Mouse (Mus musculus) MEL (cell line): ENCODE data around the gene Prr19. TPM values are rescaled to one million over a fixed set of nuclear protein-coding genes. Genes with fewer than 3 reads are reported as not detected.

ENCODE experiments used
- DNase-seq: peaks from one replicate; pipeline ENCODE4 v3.0.0; 2011; ENCODE audit warnings: low read depth, low spot score
- H3K27ac ChIP-seq: 2 replicates; pipeline ENCODE4 v1.5.1; 2012; ENCODE audit warnings: low read depth, mild to moderate bottlenecking, control low read depth, low read length, moderate library complexity; ENCODE audit not compliant: control insufficient read depth
- H3K27me3 ChIP-seq, 2 experiments: fragments of 150-350 bp in 1 of 2; sonication (generic) in 1 of 2; 2 replicates each; pipeline ENCODE4 v1.6.1; 2012; ENCODE audit warnings: low read length in 2 of 2, mild to moderate bottlenecking in 2 of 2, improper control_type of control experiment in 1 of 2, moderate library complexity in 1 of 2; ENCODE audit not compliant: insufficient read depth in 2 of 2, control insufficient read depth in 1 of 2
- H3K36me3 ChIP-seq, 2 experiments: 2 replicates each; pipeline ENCODE4 v1.6.1; 2012 to 2014; ENCODE audit warnings: low read length in 2 of 2, improper control_type of control experiment in 1 of 2, inconsistent platforms in 1 of 2, mild to moderate bottlenecking in 1 of 2; ENCODE audit not compliant: insufficient read depth in 2 of 2, control insufficient read depth in 1 of 2
- H3K4me1 ChIP-seq, 2 experiments: fragments of 150-350 bp in 1 of 2; sonication (generic) in 1 of 2; 2 replicates each; pipeline ENCODE4 v1.6.1; 2012; ENCODE audit warnings: low read length in 2 of 2, improper control_type of control experiment in 1 of 2, mild to moderate bottlenecking in 1 of 2; ENCODE audit not compliant: insufficient read depth in 2 of 2, control insufficient read depth in 1 of 2
- H3K4me3 ChIP-seq, 2 experiments: fragments of 150-350 bp in 1 of 2; sonication (generic) in 1 of 2; 2 replicates each; pipeline ENCODE4 v1.5.1; 2012; ENCODE audit warnings: low read depth in 2 of 2, low read length in 2 of 2, mild to moderate bottlenecking in 2 of 2, moderate library complexity in 2 of 2, control low read depth in 1 of 2, improper control_type of control experiment in 1 of 2; ENCODE audit not compliant: control insufficient read depth in 1 of 2, insufficient read depth in 1 of 2
- H3K79me2 ChIP-seq: 2 replicates; pipeline ENCODE4 v1.6.1; 2012; ENCODE audit warnings: mild to moderate bottlenecking, low read length, moderate library complexity; ENCODE audit not compliant: control insufficient read depth, poor library complexity, insufficient read depth
- H3K9ac ChIP-seq: 2 replicates; pipeline ENCODE4 v1.6.1; 2012; ENCODE audit warnings: low read depth, mild to moderate bottlenecking, control low read depth, low read length, moderate library complexity; ENCODE audit not compliant: control insufficient read depth, poor library complexity, severe bottlenecking
- H3K9me3 ChIP-seq: fragments of 150-350 bp; sonication (generic); replicated peaks from 2 replicates; pipeline ENCODE4 v1.6.1; 2012; ENCODE audit warnings: mild to moderate bottlenecking, low read length, improper control_type of control experiment, moderate library complexity; ENCODE audit not compliant: insufficient read depth
- CHD2 ChIP-seq: IDR thresholded peaks from 2 replicates; pipeline ENCODE4 v1.6.1; 2011; ENCODE audit warnings: low read length, improper control_type of control experiment
- CTCF ChIP-seq, 3 experiments: IDR thresholded peaks in 2 of 3; conservative IDR thresholded peaks in 1 of 3; 2 replicates each; pipeline ENCODE4 v1.5.1; 2011 to 2012; ENCODE audit warnings: low read length in 3 of 3, low read depth in 2 of 3, mild to moderate bottlenecking in 2 of 3, improper control_type of control experiment in 1 of 3, inconsistent platforms in 1 of 3, mixed read lengths in 1 of 3, moderate library complexity in 1 of 3; ENCODE audit not compliant: control insufficient read depth in 1 of 3, insufficient read depth in 1 of 3, poor library complexity in 1 of 3, severe bottlenecking in 1 of 3
- E2F4 ChIP-seq: IDR thresholded peaks from 2 replicates; pipeline ENCODE4 v1.6.1; 2011; ENCODE audit warnings: low read depth, low read length, improper control_type of control experiment, borderline replicate concordance
- EP300 ChIP-seq, 2 experiments: IDR thresholded peaks; 2 replicates each; pipeline ENCODE4 v1.6.1; 2011; ENCODE audit warnings: improper control_type of control experiment in 2 of 2, low read length in 2 of 2, low read depth in 1 of 2, mild to moderate bottlenecking in 1 of 2
- ETS1 ChIP-seq: IDR thresholded peaks from 2 replicates; pipeline ENCODE4 v1.6.1; 2012; ENCODE audit warnings: low read depth, mild to moderate bottlenecking, inconsistent platforms, low read length, improper control_type of control experiment, moderate library complexity
- GABPA ChIP-seq: IDR thresholded peaks from 2 replicates; pipeline ENCODE4 v1.6.1; 2012; ENCODE audit warnings: low read depth, mild to moderate bottlenecking, inconsistent platforms, low read length, improper control_type of control experiment, moderate library complexity
- GATA1 ChIP-seq: IDR thresholded peaks from 2 replicates; pipeline ENCODE4 v1.6.1; 2011; ENCODE audit warnings: low read depth, low read length, improper control_type of control experiment
- HCFC1 ChIP-seq: IDR thresholded peaks from 2 replicates; pipeline ENCODE4 v1.6.1; 2012; ENCODE audit warnings: low read depth, mild to moderate bottlenecking, inconsistent platforms, low read length, improper control_type of control experiment, moderate library complexity
- MAFK ChIP-seq: IDR thresholded peaks from 2 replicates; pipeline ENCODE4 v1.6.1; 2011; ENCODE audit warnings: low read depth, mild to moderate bottlenecking, low read length, improper control_type of control experiment, borderline replicate concordance
- MXI1 ChIP-seq: IDR thresholded peaks from 2 replicates; pipeline ENCODE4 v1.6.1; 2011; ENCODE audit warnings: mild to moderate bottlenecking, low read depth, low read length, improper control_type of control experiment
- MYB ChIP-seq: IDR thresholded peaks from 2 replicates; pipeline ENCODE4 v1.6.1; 2011; ENCODE audit warnings: mild to moderate bottlenecking, low read depth, low read length, improper control_type of control experiment
- NELFE ChIP-seq: IDR thresholded peaks from 2 replicates; pipeline ENCODE4 v1.6.1; 2011; ENCODE audit warnings: low read depth, low read length, improper control_type of control experiment
- POLR2AphosphoS5 ChIP-seq: IDR thresholded peaks from 2 replicates; pipeline ENCODE4 v1.6.1; 2012; ENCODE audit warnings: low read depth, borderline replicate concordance, mild to moderate bottlenecking, inconsistent platforms, low read length, moderate library complexity, mixed read lengths
- RCOR1 ChIP-seq: IDR thresholded peaks from 2 replicates; pipeline ENCODE4 v1.6.1; 2012; ENCODE audit warnings: low read depth, mild to moderate bottlenecking, inconsistent platforms, low read length, improper control_type of control experiment
- SIN3A ChIP-seq: IDR thresholded peaks from 2 replicates; pipeline ENCODE4 v1.6.1; 2012; ENCODE audit warnings: low read length, improper control_type of control experiment, inconsistent platforms
- SMC3 ChIP-seq: IDR thresholded peaks from 2 replicates; pipeline ENCODE4 v1.6.1; 2011; ENCODE audit warnings: low read depth, low read length, improper control_type of control experiment
- TBP ChIP-seq: IDR thresholded peaks from 2 replicates; pipeline ENCODE4 v1.8.0; 2011; ENCODE audit warnings: low read depth, low read length, improper control_type of control experiment
- UBTF ChIP-seq: IDR thresholded peaks from 2 replicates; pipeline ENCODE4 v1.6.1; 2012; ENCODE audit warnings: low read depth, mild to moderate bottlenecking, inconsistent platforms, low read length, improper control_type of control experiment, moderate library complexity, borderline replicate concordance; ENCODE audit not compliant: insufficient read depth
- USF2 ChIP-seq, 2 experiments: IDR thresholded peaks; 2 replicates each; pipeline ENCODE4 v1.6.1; 2011 to 2012; ENCODE audit warnings: improper control_type of control experiment in 2 of 2, low read length in 2 of 2, borderline replicate concordance in 1 of 2, inconsistent platforms in 1 of 2, low read depth in 1 of 2, mild to moderate bottlenecking in 1 of 2; ENCODE audit not compliant: insufficient read depth in 1 of 2
- ZKSCAN1 ChIP-seq: IDR thresholded peaks from 2 replicates; pipeline ENCODE4 v1.6.1; 2012; ENCODE audit warnings: low read depth, mild to moderate bottlenecking, inconsistent platforms, low read length, improper control_type of control experiment, moderate library complexity
- ZMIZ1 ChIP-seq: IDR thresholded peaks from 2 replicates; pipeline ENCODE4 v1.6.1; 2012; ENCODE audit warnings: low read depth, mild to moderate bottlenecking, inconsistent platforms, low read length, improper control_type of control experiment, moderate library complexity
- ZNF384 ChIP-seq: IDR thresholded peaks from 2 replicates; pipeline ENCODE4 v1.6.1; 2012; ENCODE audit warnings: low read depth, mild to moderate bottlenecking, inconsistent platforms, low read length, improper control_type of control experiment
- polyA plus RNA-seq, 2 experiments: library from polyadenylated mRNA; stranded (reverse) in 1 of 2; unstranded in 1 of 2; fragments of >175 nt in 1 of 2; fragments of >200 nt in 1 of 2; gene quantifications; 2 replicates each; pipeline versions ENCODE4 v1.2.1 to v1.2.4; 2012; ENCODE audit warnings: low replicate concordance in 2 of 2, low read depth in 1 of 2; ENCODE audit not compliant: insufficient read length in 2 of 2, insufficient read depth in 1 of 2, missing spikeins in 1 of 2
- total RNA-seq: library from RNA; depleted of rRNA; stranded (reverse); fragments of 300-350 nt; gene quantifications from 2 replicates; pipeline ENCODE4 v1.2.3, GENCODE M21; 2012

The Prr19 gene
- total and polyA plus RNA-seq, 3 experiments, result 0.11 TPM; not detected in 2

DNA sequence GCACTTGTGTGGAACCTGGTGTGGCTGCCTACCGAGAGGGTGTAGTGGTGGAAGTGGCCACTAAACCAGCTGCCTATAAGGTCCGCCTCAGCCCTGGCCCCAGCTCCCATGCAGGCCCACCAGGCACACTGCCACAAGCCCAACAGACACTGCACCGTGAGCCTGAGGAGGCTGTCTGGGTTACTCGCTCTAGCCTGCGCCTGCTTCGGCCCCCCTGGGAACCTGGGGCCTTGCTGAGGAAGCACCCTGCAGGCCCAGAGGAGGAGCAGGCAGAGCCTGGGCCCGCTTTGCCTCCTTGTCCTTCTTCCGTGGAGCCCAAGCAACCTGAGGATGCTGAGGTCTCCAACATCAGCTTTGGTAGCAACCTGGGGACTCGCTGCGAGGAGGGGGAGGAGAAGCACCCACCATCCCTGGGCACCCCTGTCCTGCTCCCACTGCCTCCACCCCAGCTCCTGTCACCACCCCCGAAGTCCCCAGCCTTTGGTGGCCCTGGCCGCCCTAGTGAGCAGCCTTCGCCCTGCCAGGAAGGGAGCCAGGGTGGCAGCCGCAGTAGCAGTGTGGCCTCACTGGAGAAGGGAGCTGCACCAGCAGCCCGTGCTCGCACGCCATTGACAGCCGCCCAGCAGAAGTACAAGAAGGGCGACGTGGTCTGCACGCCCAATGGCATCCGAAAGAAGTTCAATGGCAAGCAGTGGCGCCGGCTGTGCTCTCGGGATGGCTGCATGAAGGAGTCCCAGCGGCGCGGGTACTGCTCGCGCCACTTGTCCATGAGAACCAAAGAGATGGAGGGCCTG is 29.4 kb upstream of the Prr19 start (continued):
- TF ChIP-seq HCFC1 (no peak), POLR2AphosphoS5 (no peak)

DNA sequence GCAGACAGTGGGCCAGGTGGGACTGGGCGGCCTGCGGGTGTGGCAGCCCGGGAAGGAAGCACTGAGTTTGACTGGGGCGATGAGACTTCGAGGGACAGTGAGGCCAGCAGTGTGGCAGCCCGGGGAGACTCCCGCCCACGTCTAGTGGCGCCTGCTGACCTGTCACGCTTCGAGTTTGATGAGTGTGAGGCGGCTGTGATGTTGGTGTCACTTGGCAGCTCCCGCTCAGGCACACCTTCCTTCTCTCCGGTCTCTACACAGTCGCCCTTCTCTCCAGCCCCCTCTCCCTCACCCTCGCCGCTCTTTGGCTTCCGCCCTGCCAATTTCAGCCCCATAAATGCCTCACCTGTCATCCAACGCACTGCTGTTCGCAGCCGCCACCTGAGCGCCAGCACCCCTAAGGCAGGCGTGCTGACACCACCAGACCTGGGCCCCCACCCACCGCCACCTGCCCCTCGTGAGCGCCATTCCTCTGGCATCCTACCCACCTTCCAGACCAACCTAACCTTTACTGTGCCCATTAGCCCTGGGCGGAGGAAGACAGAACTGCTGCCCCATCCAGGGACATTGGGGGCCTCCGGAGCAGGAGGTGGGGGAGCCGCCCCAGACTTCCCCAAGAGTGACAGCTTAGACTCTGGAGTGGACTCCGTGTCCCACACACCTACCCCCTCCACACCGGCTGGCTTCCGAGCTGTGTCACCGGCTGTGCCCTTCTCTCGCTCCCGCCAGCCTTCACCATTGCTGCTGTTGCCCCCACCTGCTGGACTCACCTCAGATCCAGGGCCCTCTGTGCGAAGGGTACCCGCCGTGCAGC is 28.6 kb upstream of the Prr19 start:
- H3K79me2 ChIP-seq, result peaks cover 37% of the 10 kb centered on the region
- H3K9me3 ChIP-seq, result no peaks in the 10 kb centered on the region
- peak overlapping the region; percentile 54 for H3K9ac ChIP-seq
- H3K36me3 ChIP-seq, result peaks cover 0 to 51% of the 10 kb centered on the region in 2 experiments; a peak in 2 of 4 replicates
- H3K4me3 ChIP-seq, result peak overlapping the region in 1 of 2 experiments; percentile 0; a peak in 1 of 4 replicates
- peak overlapping the region; percentile 94 for H3K27ac ChIP-seq
- peaks cover 25 to 62% of the 10 kb centered on the region in 2 experiments for H3K4me1 ChIP-seq
- no peaks in the 10 kb centered on the region for H3K27me3 ChIP-seq
- DNase-seq, result no peak
- 0 out of 2 replicates have a peak, but pooled peaks have one; percentile 6 for TF ChIP-seq POLR2AphosphoS5
- TF ChIP-seq ZMIZ1, result no peak
- no peak for TF ChIP-seq RCOR1

DNA sequence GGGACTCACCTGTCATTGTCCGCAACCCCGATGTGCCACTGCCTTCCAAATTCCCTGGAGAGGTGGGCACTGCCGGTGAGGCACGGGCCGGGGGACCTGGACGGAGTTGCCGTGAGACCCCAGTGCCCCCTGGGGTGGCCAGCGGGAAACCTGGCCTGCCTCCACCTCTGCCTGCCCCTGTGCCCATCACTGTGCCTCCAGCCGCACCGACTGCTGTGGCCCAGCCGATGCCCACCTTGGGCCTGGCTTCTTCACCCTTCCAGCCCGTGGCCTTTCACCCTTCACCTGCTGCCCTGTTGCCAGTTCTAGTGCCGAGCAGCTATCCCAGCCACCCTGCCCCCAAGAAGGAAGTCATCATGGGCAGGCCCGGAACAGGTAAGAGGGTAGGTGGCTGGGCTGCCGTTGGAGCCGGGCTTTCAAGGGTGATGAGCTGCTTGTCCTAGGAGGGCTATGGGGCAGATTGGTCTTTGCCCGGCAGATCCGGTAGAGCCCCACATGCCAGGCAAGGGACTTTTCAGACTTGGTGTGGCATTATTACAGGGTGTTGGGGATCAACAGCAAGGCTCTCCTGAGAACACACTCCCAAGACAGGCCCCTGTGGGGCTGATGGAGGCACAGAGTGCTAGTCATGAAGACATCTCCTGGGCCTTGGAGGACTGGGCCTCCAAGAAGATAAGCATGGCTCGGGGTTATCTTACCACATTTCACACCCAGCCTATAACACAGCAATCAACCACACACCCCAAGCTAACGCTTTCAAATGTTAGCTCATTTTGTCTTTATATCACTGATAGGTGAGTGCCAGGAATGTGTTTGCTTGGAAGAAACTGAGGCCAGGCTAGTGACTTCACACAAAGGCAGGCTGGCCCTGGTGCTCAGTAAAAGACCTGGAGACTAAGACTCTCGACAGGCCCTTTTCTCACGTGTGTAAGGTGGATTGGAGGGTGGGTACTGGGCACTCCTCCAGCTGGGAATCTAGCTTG is 27.7 kb upstream of the Prr19 start:
- Histone ChIP-seq H3K79me2 (peaks cover 37% of the 10 kb centered on the region), H3K27me3 (no peaks in the 10 kb centered on the region), H3K9ac (peak overlapping the region; percentile 54), H3K9me3 (no peaks in the 10 kb centered on the region), H3K4me1 (peaks cover 29 to 66% of the 10 kb centered on the region in 2 experiments), H3K27ac (peak overlapping the region; percentile 94), H3K36me3 (peaks cover 0 to 56% of the 10 kb centered on the region in 2 experiments; a peak in 2 of 4 replicates), H3K4me3 (peak overlapping the region; percentile 6 to 36)
- peak; percentile 89 for DNase-seq
- TF ChIP-seq UBTF (no peak), CHD2 (peak; percentile 13; the same call in 1 of the 2 replicates), E2F4 (no peak), EP300 (IDR thresholded peaks at IDR 0.05; ENCODE audit: low read depth in 1 of 2, low read length in 2 of 2) (peak; percentile 94 to 97), MYB (peak; percentile 91), GATA1 (peak; percentile 94), MXI1 (peak; percentile 80), GABPA (no peak), ETS1 (peak; percentile 95), USF2 (IDR thresholded peaks at IDR 0.05; ENCODE audit: borderline replicate concordance in 1 of 2, insufficient read depth in 1 of 2, low read depth in 1 of 2, low read length in 2 of 2) (no peak), ZKSCAN1 (no peak), POLR2AphosphoS5 (no peak), CTCF (IDR thresholded peaks at IDR 0.05 in 2 of 3, conservative IDR thresholded peaks at IDR 0.05 in 1 of 3; ENCODE audit: control insufficient read depth in 1 of 3, insufficient read depth in 1 of 3, low read depth in 2 of 3, low read length in 3 of 3, poor library complexity in 1 of 3, severe bottlenecking in 1 of 3) (no peak), ZNF384 (no peak), SIN3A (peak; percentile 95), SMC3 (peak; percentile 17; the same call in 1 of the 2 replicates), TBP (peak; percentile 80; the same call in 1 of the 2 replicates), NELFE (peak; percentile 64), MAFK (0 out of 2 replicates have a peak, but pooled peaks have one; percentile 37)
